ENCODE assay signal across 33 mouse cellular contexts in the genomic region with DNA sequence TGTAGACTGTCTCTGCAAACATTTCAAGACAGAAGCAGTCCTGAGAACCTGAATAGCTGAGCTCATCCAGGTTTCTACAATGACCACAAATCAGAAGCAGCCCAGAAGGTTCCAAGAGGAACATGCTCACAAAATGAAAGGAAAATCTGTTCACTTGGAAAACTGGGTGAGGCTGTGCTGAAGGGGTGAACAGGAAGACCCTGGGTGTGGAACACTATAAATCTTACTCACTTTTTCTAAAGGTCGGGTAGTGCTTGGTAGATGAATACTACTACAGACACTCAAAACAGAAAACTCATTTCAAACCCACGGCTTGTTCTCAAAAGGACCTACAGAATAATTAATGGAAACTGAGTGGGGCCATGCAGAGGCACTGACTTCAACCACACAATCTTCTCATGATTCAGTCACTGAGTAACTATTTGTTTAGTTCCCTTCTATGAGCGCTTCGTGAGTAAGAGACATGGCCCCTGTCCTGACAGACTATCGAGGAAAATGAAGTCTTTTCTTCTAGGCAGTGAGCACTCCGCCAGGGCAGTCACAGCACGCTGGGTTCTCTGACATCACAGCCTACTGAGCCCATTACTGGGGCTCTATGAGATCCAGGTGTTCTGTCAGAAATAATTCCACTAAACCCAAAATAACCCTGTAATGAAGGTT. TPM values are rescaled to one million over a fixed set of nuclear protein-coding genes. Genes with fewer than 3 reads are reported as not detected.
DNase-seq lines count a peak whose midpoint lies in the region; ATAC-seq and TF ChIP-seq lines count a peak whose summit lies in the region.
"Had no signal": no experiment of that assay in that cellular context is flagged by ENCODE, and none has a peak within 500 bp of the region (broad histone marks: within the 10 kb centered on the region; RNA-seq: fewer than 3 reads in every experiment).

No protein-coding gene starts in this region.

- no peaks in the 10 kb centered on the region for H3K9me3 ChIP-seq in kidney, embryonic 16.5 days (ENCODE audit: low read length)
- H3K9me3 ChIP-seq in stomach, postnatal 0 days (ENCODE audit: control insufficient read depth, low read length), result no peaks in the 10 kb centered on the region
- no peaks in the 10 kb centered on the region for H3K9me3 ChIP-seq in hindbrain, embryonic 11.5 days (ENCODE audit: control insufficient read depth, low read length)
- H3K9me3 ChIP-seq: embryonic facial prominence, embryonic 12.5 days; forebrain, embryonic 10.5 days; forebrain, embryonic 15.5 days; G1E; heart, embryonic 12.5 days; neural tube, embryonic 15.5 days had no signal

- no peak for TF ChIP-seq CTCF in olfactory bulb, adult 2 months (IDR thresholded peaks at IDR 0.05; ENCODE audit: insufficient read depth, low read depth, low read length)
- TF ChIP-seq CTCF in stomach, postnatal 0 days (IDR thresholded peaks at IDR 0.05; ENCODE audit: low read depth), result no peak

- peak overlapping the region; percentile 8; the same call in 1 of the 2 replicates for H3K27ac ChIP-seq in kidney, embryonic 16.5 days (ENCODE audit: low read length)
- H3K27ac ChIP-seq in olfactory bulb, adult 2 months (ENCODE audit: insufficient read depth, low read depth, low read length), result 0 out of 2 replicates have a peak overlapping the region, but pooled peaks have one; percentile 8
- peak overlapping the region; percentile 30; the same call in 1 of the 2 replicates for H3K27ac ChIP-seq in stomach, postnatal 0 days (replicated peaks)
- H3K27ac ChIP-seq in hindbrain, embryonic 11.5 days (ENCODE audit: low read depth, low read length), result no peak overlapping the region
- H3K27ac ChIP-seq: embryonic facial prominence, embryonic 12.5 days; forebrain, embryonic 10.5 days; forebrain, embryonic 15.5 days; hindbrain, embryonic 14.5 days; liver, embryonic 14.5 days; neural tube, embryonic 15.5 days had no signal

- WGBS in kidney, embryonic 16.5 days, result 66% methylated on average over 7 of the region's 7 CpGs
- WGBS in olfactory bulb, adult 2 months, result 53% methylated on average over 7 of the region's 7 CpGs
- 46% methylated on average over 7 of the region's 7 CpGs for WGBS in stomach, postnatal 0 days
- whole genome bisulfite sequencing in hindbrain, embryonic 11.5 days, result 85% methylated on average over 7 of the region's 7 CpGs

- no peak for ATAC-seq in kidney, embryonic 16.5 days (ENCODE audit: low FRiP score, low TSS enrichment)
- ATAC-seq in stomach, postnatal 0 days (ENCODE audit: low FRiP score, low TSS enrichment), result peak; percentile 70
- ATAC-seq in hindbrain, embryonic 11.5 days (ENCODE audit: low FRiP score), result no peak
- ATAC-seq: forebrain, embryonic 15.5 days; Patski had no signal

- H3K4me1 ChIP-seq in kidney, embryonic 16.5 days (ENCODE audit: insufficient read depth, low read length), result peaks cover 23% of the 10 kb centered on the region
- H3K4me1 ChIP-seq in olfactory bulb, adult 2 months (ENCODE audit: control insufficient read depth, insufficient read depth, low read length), result peaks cover 14% of the 10 kb centered on the region
- H3K4me1 ChIP-seq in stomach, postnatal 0 days (replicated peaks; ENCODE audit: control insufficient read depth, insufficient read depth), result 0 out of 2 replicates have a peak, but pooled peaks cover 2% of the 10 kb centered on the region
- H3K4me1 ChIP-seq in hindbrain, embryonic 11.5 days (replicated peaks; ENCODE audit: control insufficient read depth, insufficient read depth, low read length), result 0 out of 2 replicates have a peak, but pooled peaks cover 2% of the 10 kb centered on the region

- no peak overlapping the region for H3K4me3 ChIP-seq in kidney, embryonic 16.5 days (ENCODE audit: low read length)
- no peak overlapping the region for H3K4me3 ChIP-seq in olfactory bulb, adult 2 months (ENCODE audit: insufficient read depth, low read depth, low read length)
- no peak overlapping the region for H3K4me3 ChIP-seq in stomach, postnatal 0 days (ENCODE audit: low read depth, low read length)
- H3K4me3 ChIP-seq in hindbrain, embryonic 11.5 days (ENCODE audit: low read depth, low read length), result no peak overlapping the region
- H3K4me3 ChIP-seq: embryonic facial prominence, embryonic 12.5 days; forebrain, embryonic 10.5 days; forebrain, embryonic 15.5 days; heart, embryonic 12.5 days; neural tube, embryonic 15.5 days had no signal

- no peak for TF ChIP-seq POLR2A in olfactory bulb, adult 2 months (IDR thresholded peaks at IDR 0.05; ENCODE audit: insufficient read depth, low read depth, low read length)

- no peak for DNase-seq in kidney, adult 8-10 months
- DNase-seq in NIH3T3 (ENCODE audit: low read depth), result peak; percentile 35
- DNase-seq in stomach, postnatal 0 days (ENCODE audit: low spot score), result no peak
- no peak for DNase-seq in hindbrain, embryonic 11.5 days (ENCODE audit: low spot score)
- no peak for DNase-seq in cerebellum, adult 11 months
- DNase-seq: adrenal gland, postnatal 14 days; cerebellum, adult 11-12 months; cerebellum, adult 9-11 months; embryo, embryonic 11 days; gastrocnemius, postnatal 14 days; heart, adult 11 months; heart, postnatal 4 days; kidney, adult 9 months; kidney, postnatal 25 days; left cerebral cortex, postnatal 4 days; liver; lung, embryonic 14.5 days; lung, postnatal 14 days; midbrain, embryonic 14.5 days; right cerebral cortex, postnatal 25 days; spleen, adult 18-20 months; thymus, postnatal 14 days had no signal

- no peaks in the 10 kb centered on the region for H3K36me3 ChIP-seq in kidney, embryonic 16.5 days (ENCODE audit: insufficient read depth, low read length)
- H3K36me3 ChIP-seq in stomach, postnatal 0 days (ENCODE audit: control insufficient read depth, insufficient read depth, low read length), result no peaks in the 10 kb centered on the region
- no peaks in the 10 kb centered on the region for H3K36me3 ChIP-seq in hindbrain, embryonic 11.5 days (ENCODE audit: control insufficient read depth, insufficient read depth, low read length)
- H3K36me3 ChIP-seq: embryonic facial prominence, embryonic 12.5 days; forebrain, embryonic 15.5 days; heart, embryonic 12.5 days; neural tube, embryonic 15.5 days had no signal

- H3K27me3 ChIP-seq in kidney, embryonic 16.5 days (ENCODE audit: insufficient read depth, low read length), result no peaks in the 10 kb centered on the region
- no peaks in the 10 kb centered on the region for H3K27me3 ChIP-seq in stomach, postnatal 0 days (ENCODE audit: control insufficient read depth, insufficient read depth, low read length)
- no peaks in the 10 kb centered on the region for H3K27me3 ChIP-seq in hindbrain, embryonic 11.5 days (ENCODE audit: control insufficient read depth, insufficient read depth, low read length)
- H3K27me3 ChIP-seq: embryonic facial prominence, embryonic 12.5 days; forebrain, embryonic 15.5 days; heart, embryonic 12.5 days; neural tube, embryonic 15.5 days; Patski had no signal

- TF ChIP-seq EP300 in stomach, postnatal 0 days (optimal IDR thresholded peaks at IDR 0.05), result no peak

- no peak overlapping the region for H3K9ac ChIP-seq in kidney, embryonic 16.5 days (replicated peaks; ENCODE audit: low read length)
- H3K9ac ChIP-seq in stomach, postnatal 0 days (ENCODE audit: low read length), result no peak overlapping the region
- no peak overlapping the region for H3K9ac ChIP-seq in hindbrain, embryonic 11.5 days (ENCODE audit: low read depth, low read length)
- H3K9ac ChIP-seq: embryonic facial prominence, embryonic 12.5 days; forebrain, embryonic 15.5 days; heart, embryonic 12.5 days; hindbrain, embryonic 14.5 days; liver, embryonic 14.5 days; lung, embryonic 14.5 days; neural tube, embryonic 15.5 days had no signal

- H3K4me2 ChIP-seq in kidney, embryonic 16.5 days (replicated peaks; ENCODE audit: low read depth, low read length), result no peak overlapping the region
- no peak overlapping the region for H3K4me2 ChIP-seq in stomach, postnatal 0 days (replicated peaks; ENCODE audit: low read depth)
- H3K4me2 ChIP-seq in hindbrain, embryonic 11.5 days (replicated peaks; ENCODE audit: low read depth, low read length), result no peak overlapping the region
- H3K4me2 ChIP-seq: embryonic facial prominence, embryonic 12.5 days; forebrain, embryonic 15.5 days; heart, embryonic 12.5 days; hindbrain, embryonic 14.5 days; lung, embryonic 14.5 days; neural tube, embryonic 15.5 days had no signal

RNA-seq across cellular contexts. Expression of a gene that starts 22.8 kb away (rescaled TPM):
- polyA plus RNA-seq in kidney, embryonic 16.5 days (2015; fragmentation: Nextera tagmentation; extraction: Ambion mirVana), result 58.5 and 59.9 TPM in 2 replicates
- polyA plus RNA-seq in olfactory bulb, adult 2 months (2012; ENCODE audit: insufficient read depth, insufficient read length, low replicate concordance, missing spikeins), result not detected in 2 replicates
- 27.2 and 27.8 TPM in 2 replicates for polyA plus RNA-seq in stomach, postnatal 0 days (2015; fragmentation: Nextera tagmentation; extraction: Ambion mirVana)
- polyA plus RNA-seq in hindbrain, embryonic 11.5 days (2014; fragmentation: Nextera tagmentation; extraction: Ambion mirVana), result 69.5 and 70.5 TPM in 2 replicates

RNA-seq across cellular contexts. Expression of a gene that starts 23.0 kb away (rescaled TPM):
- 21.3 and 26.9 TPM in 2 replicates for polyA plus RNA-seq in kidney, embryonic 16.5 days (2015; fragmentation: Nextera tagmentation; extraction: Ambion mirVana)
- polyA plus RNA-seq in olfactory bulb, adult 2 months (2012; ENCODE audit: insufficient read depth, insufficient read length, low replicate concordance, missing spikeins), result not detected in 2 replicates
- polyA plus RNA-seq in stomach, postnatal 0 days (2015; fragmentation: Nextera tagmentation; extraction: Ambion mirVana), result 8.0 and 10.6 TPM in 2 replicates
- 23.6 and 25.8 TPM in 2 replicates for polyA plus RNA-seq in hindbrain, embryonic 11.5 days (2014; fragmentation: Nextera tagmentation; extraction: Ambion mirVana)
